Mouse (Mus musculus) E14TG2a.4 (cell line): Measurements from ENCODE around the gene Cd83.

ENCODE experiments used
- CTCF ChIP-seq: conservative IDR thresholded peaks from 2 replicates; pipeline ENCODE4 v1.5.1; 2014; ENCODE audit warnings: low read length
- NANOG ChIP-seq: IDR thresholded peaks from 2 replicates; pipeline ENCODE4 v1.6.1; 2014; ENCODE audit warnings: borderline replicate concordance, low read length, mixed read lengths
- POU5F1 ChIP-seq: IDR thresholded peaks from 2 replicates; pipeline ENCODE4 v1.6.1; 2014; ENCODE audit warnings: low read length, borderline replicate concordance

- TF ChIP-seq NANOG: no peak
- TF ChIP-seq CTCF: no peak
- TF ChIP-seq POU5F1: no peak
Measured at GRCm38 (mm10) chr13:43786171-43786795, 1.7 kb downstream of the Cd83 start.
